12 mouse cellular contexts compared by ENCODE assay signal in genomic region chr6:114880798-114881197, GRCm38 (mm10).
DNase-seq lines count a peak whose midpoint lies in the region; ATAC-seq and TF ChIP-seq lines count a peak whose summit lies in the region.
"Had no signal": no experiment of that assay in that cellular context is flagged by ENCODE, and none has a peak within 500 bp of the region (broad histone marks: within the 10 kb centered on the region; RNA-seq: fewer than 3 reads in every experiment).

No protein-coding gene starts in this region.

- no peaks in the 10 kb centered on the region for H3K27me3 ChIP-seq in heart, embryonic 12.5 days (replicated peaks)
- no peaks in the 10 kb centered on the region for H3K27me3 ChIP-seq in stomach, embryonic 14.5 days (ENCODE audit: control insufficient read depth, insufficient read depth, low read length)
- no peaks in the 10 kb centered on the region for H3K27me3 ChIP-seq in stomach, postnatal 0 days (ENCODE audit: control insufficient read depth, insufficient read depth, low read length)
- H3K27me3 ChIP-seq: liver, embryonic 15.5 days had no signal

- intact Hi-C loops in heart, postnatal 25 days (cut with DNase I) = no loop called here

- TF ChIP-seq EP300 in stomach, postnatal 0 days (optimal IDR thresholded peaks at IDR 0.05) = no peak

- no peak overlapping the region for H3K4me2 ChIP-seq in heart, embryonic 12.5 days
- H3K4me2 ChIP-seq in stomach, embryonic 14.5 days (replicated peaks; ENCODE audit: low read depth, low read length) = no peak overlapping the region
- no peak overlapping the region for H3K4me2 ChIP-seq in stomach, postnatal 0 days (replicated peaks; ENCODE audit: low read depth)
- H3K4me2 ChIP-seq: liver, embryonic 15.5 days had no signal

- H3K9ac ChIP-seq in heart, embryonic 12.5 days = no peak overlapping the region
- no peak overlapping the region for H3K9ac ChIP-seq in stomach, embryonic 14.5 days (replicated peaks; ENCODE audit: low read depth, low read length)
- H3K9ac ChIP-seq in stomach, postnatal 0 days (ENCODE audit: low read length) = no peak overlapping the region
- H3K9ac ChIP-seq: liver, embryonic 15.5 days had no signal

- WGBS in heart, embryonic 12.5 days = 22% methylated on average over 4 of the region's 4 CpGs
- WGBS in stomach, embryonic 14.5 days = 47% methylated on average over 4 of the region's 4 CpGs
- WGBS in stomach, postnatal 0 days = 58% methylated on average over 4 of the region's 4 CpGs

- no peak for TF ChIP-seq CTCF in layer of hippocampus, adult 2 months (conservative IDR thresholded peaks at IDR 0.05)
- no peak for TF ChIP-seq CTCF in stomach, postnatal 0 days (IDR thresholded peaks at IDR 0.05; ENCODE audit: low read depth)

- H3K36me3 ChIP-seq in heart, embryonic 12.5 days = peaks cover 19% of the 10 kb centered on the region
- H3K36me3 ChIP-seq in stomach, embryonic 14.5 days (ENCODE audit: control insufficient read depth, insufficient read depth, low read length) = peaks cover 6% of the 10 kb centered on the region; the same call in 1 of the 2 replicates
- H3K36me3 ChIP-seq in stomach, postnatal 0 days (ENCODE audit: control insufficient read depth, insufficient read depth, low read length) = peaks cover under 1% of the 10 kb centered on the region; the same call in 1 of the 2 replicates
- H3K36me3 ChIP-seq: liver, embryonic 15.5 days had no signal

- H3K27ac ChIP-seq in heart, embryonic 12.5 days (ENCODE audit: poor library complexity, severe bottlenecking) = peak overlapping the region; percentile 34; the same call in 1 of the 2 replicates
- peak overlapping the region; percentile 92 for H3K27ac ChIP-seq in layer of hippocampus, adult 2 months
- peak overlapping the region; percentile 7; the same call in 1 of the 2 replicates for H3K27ac ChIP-seq in stomach, embryonic 14.5 days (ENCODE audit: low read length)
- no peak overlapping the region for H3K27ac ChIP-seq in stomach, postnatal 0 days (replicated peaks)
- H3K27ac ChIP-seq: liver, embryonic 15.5 days had no signal

- peaks cover 100% of the 10 kb centered on the region for H3K4me1 ChIP-seq in heart, embryonic 12.5 days (replicated peaks)
- peaks cover 62% of the 10 kb centered on the region for H3K4me1 ChIP-seq in stomach, embryonic 14.5 days (ENCODE audit: control insufficient read depth, insufficient read depth, low read length)
- peaks cover 22% of the 10 kb centered on the region for H3K4me1 ChIP-seq in stomach, postnatal 0 days (replicated peaks; ENCODE audit: control insufficient read depth, insufficient read depth)

- DNase-seq in heart, postnatal 25 days (ENCODE audit: low spot score) = no peak
- no peak for DNase-seq in layer of hippocampus, adult 2 months (ENCODE audit: low spot score in 2 of 2)
- DNase-seq in layer of hippocampus, adult 11-12 months (ENCODE audit: low spot score) = no peak
- DNase-seq in stomach, postnatal 0 days (ENCODE audit: low spot score) = no peak
- no peak for DNase-seq in right cerebral cortex, postnatal 36 days (ENCODE audit: low spot score in 2 of 2)
- DNase-seq in urinary bladder, postnatal 10 days (ENCODE audit: low spot score) = no peak
- DNase-seq: adrenal gland, postnatal 10 days; kidney, postnatal 10 days; layer of hippocampus, postnatal 36 days had no signal

- H3K4me3 ChIP-seq in heart, embryonic 12.5 days = no peak overlapping the region
- H3K4me3 ChIP-seq in layer of hippocampus, adult 2 months = no peak overlapping the region
- no peak overlapping the region for H3K4me3 ChIP-seq in stomach, embryonic 14.5 days (ENCODE audit: low read depth, low read length)
- H3K4me3 ChIP-seq in stomach, postnatal 0 days (ENCODE audit: low read depth, low read length) = no peak overlapping the region
- H3K4me3 ChIP-seq: liver, embryonic 15.5 days had no signal

- no peak for ATAC-seq in heart, embryonic 12.5 days (ENCODE audit: insufficient number of reproducible peaks, low FRiP score)
- no peak for ATAC-seq in stomach, embryonic 14.5 days (ENCODE audit: insufficient number of reproducible peaks, insufficient read depth, low FRiP score, low read depth)
- ATAC-seq in stomach, postnatal 0 days (ENCODE audit: low FRiP score, low TSS enrichment) = no peak

- no peaks in the 10 kb centered on the region for H3K9me3 ChIP-seq in heart, embryonic 12.5 days (replicated peaks)
- H3K9me3 ChIP-seq in stomach, embryonic 14.5 days (ENCODE audit: control insufficient read depth, low read depth, low read length) = no peaks in the 10 kb centered on the region
- H3K9me3 ChIP-seq in stomach, postnatal 0 days (ENCODE audit: control insufficient read depth, low read length) = no peaks in the 10 kb centered on the region
- H3K9me3 ChIP-seq: liver, embryonic 15.5 days had no signal
